Mouse (Mus musculus) thymus, adult 18-20 months (tissue): ENCODE results near the gene Cct3.
"Not testable (repeated sequence)": the region's sequence is repeated elsewhere in the genome, so short reads cannot be mapped to it uniquely, and the experiment has no call there.

Source experiments
- DNase-seq, 2 experiments: peaks; one replicate each; pipeline ENCODE4 v3.0.0; 2022; ENCODE audit warnings: mixed read lengths in 2 of 2

The Cct3 gene

GRCm38 (mm10) chr3:88296561-88297318 lies at the start of gene Cct3, which contains the start of gene Tsacc:
TSS of gene Cct3 (plus strand) at chr3:88297116.
TSS of gene Tsacc (minus strand) at chr3:88296999.
- peak; percentile 92 to 95 for DNase-seq

GRCm38 (mm10) chr3:88247666-88248065 lies 49.2 kb upstream of the Cct3 start:
- no peak for DNase-seq

- DNase-seq = no peak
Observed at GRCm38 (mm10) chr3:88248406-88248805, 48.5 kb upstream of the Cct3 start.

GRCm38 (mm10) chr3:88252739-88253138 lies 44.2 kb upstream of the Cct3 start:
- DNase-seq = no peak

GRCm38 (mm10) chr3:88254268-88254926 lies 42.5 kb upstream of the Cct3 start, which contains the start of gene Rhbg:
TSS of gene Rhbg (minus strand) at chr3:88254709.
- no peak for DNase-seq

GRCm38 (mm10) chr3:88255950-88256349 lies 41.0 kb upstream of the Cct3 start:
- no peak for DNase-seq

- no peak for DNase-seq
Observed at GRCm38 (mm10) chr3:88256382-88256781, 40.5 kb upstream of the Cct3 start.

- no peak for DNase-seq
Observed at GRCm38 (mm10) chr3:88262346-88262745, 34.6 kb upstream of the Cct3 start.

- DNase-seq = not testable (repeated sequence)
Observed at GRCm38 (mm10) chr3:88268014-88268413, 28.9 kb upstream of the Cct3 start.

GRCm38 (mm10) chr3:88268991-88269390 lies 27.9 kb upstream of the Cct3 start:
- DNase-seq = no peak

- not testable (repeated sequence) for DNase-seq
Observed at GRCm38 (mm10) chr3:88271298-88271697, 25.6 kb upstream of the Cct3 start.

GRCm38 (mm10) chr3:88271859-88272258 lies 25.1 kb upstream of the Cct3 start:
- DNase-seq = no peak

- no peak for DNase-seq
Observed at GRCm38 (mm10) chr3:88274002-88274401, 22.9 kb upstream of the Cct3 start.

GRCm38 (mm10) chr3:88276121-88276520 lies 20.8 kb upstream of the Cct3 start:
- DNase-seq = no peak

- no peak for DNase-seq
Observed at GRCm38 (mm10) chr3:88276529-88277143, 20.3 kb upstream of the Cct3 start.

GRCm38 (mm10) chr3:88280035-88280434 lies 16.9 kb upstream of the Cct3 start:
- DNase-seq = no peak

- DNase-seq = not testable (repeated sequence)
Observed at GRCm38 (mm10) chr3:88281141-88281916, 15.6 kb upstream of the Cct3 start.

- not testable (repeated sequence) for DNase-seq
Observed at GRCm38 (mm10) chr3:88284815-88285564, 11.9 kb upstream of the Cct3 start.

- not testable (repeated sequence) for DNase-seq
Observed at GRCm38 (mm10) chr3:88285565-88285895, 11.4 kb upstream of the Cct3 start.

- no peak for DNase-seq
Observed at GRCm38 (mm10) chr3:88287110-88287509, 9.8 kb upstream of the Cct3 start, which contains the start of gene Gm38392. TSS of gene Gm38392 (minus strand) at chr3:88287210.

- not testable (repeated sequence) for DNase-seq
Observed at GRCm38 (mm10) chr3:88288133-88288713, 8.7 kb upstream of the Cct3 start.

- DNase-seq = peak in 1 of 2 experiments; percentile 13
Observed at GRCm38 (mm10) chr3:88291970-88292369, 4.9 kb upstream of the Cct3 start.
